Mouse (Mus musculus): ENCODE data around the gene Olfr1246. TPM values are rescaled to one million over a fixed set of nuclear protein-coding genes. Genes with fewer than 3 reads are reported as not detected.
"Not testable (repeated sequence)": the region's sequence is repeated elsewhere in the genome, so short reads cannot be mapped to it uniquely, and the experiment has no call there.

Gene Olfr1246
- total RNA-seq (2017), result not detected in 2 replicates

DNA sequence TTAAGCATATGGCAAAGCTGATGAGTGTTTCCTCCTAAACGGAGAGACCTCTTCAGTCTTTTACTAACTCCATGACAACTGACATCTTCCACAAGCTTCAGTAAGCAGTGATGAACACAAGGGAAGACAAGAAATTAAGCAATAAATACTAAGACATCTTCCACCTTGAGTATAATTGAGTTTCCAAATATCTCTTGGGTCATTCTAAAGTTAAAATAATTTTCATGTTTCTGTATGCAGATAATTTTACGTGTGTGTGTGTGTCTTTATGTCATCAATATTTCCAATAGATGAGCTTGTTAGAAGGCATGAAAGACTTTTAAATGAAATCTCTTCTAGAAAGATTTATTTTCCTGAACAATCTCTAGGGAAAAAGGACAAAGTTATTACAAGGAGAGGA lies at the start of gene Olfr1246:
Gene Olfr1246 (minus strand): TSS at position 101 of the 400 bp plus-strand sequence.
- no peak for ATAC-seq (replicated peaks in 1 of 2; ENCODE audit: insufficient read depth in 1 of 2, low FRiP score in 2 of 2, low TSS enrichment in 1 of 2, low read depth in 1 of 2, poor library complexity in 2 of 2, severe bottlenecking in 2 of 2)

GRCm38 (mm10) chr2:89634883-89635282 lies 41.9 kb upstream of the Olfr1246 start, which contains the start of gene Olfr1249:
Olfr1249 (minus strand) TSS chr2:89634983.
- no peak for ATAC-seq (replicated peaks in 1 of 2; ENCODE audit: insufficient read depth in 1 of 2, low FRiP score in 2 of 2, low TSS enrichment in 1 of 2, low read depth in 1 of 2, poor library complexity in 2 of 2, severe bottlenecking in 2 of 2)

DNA sequence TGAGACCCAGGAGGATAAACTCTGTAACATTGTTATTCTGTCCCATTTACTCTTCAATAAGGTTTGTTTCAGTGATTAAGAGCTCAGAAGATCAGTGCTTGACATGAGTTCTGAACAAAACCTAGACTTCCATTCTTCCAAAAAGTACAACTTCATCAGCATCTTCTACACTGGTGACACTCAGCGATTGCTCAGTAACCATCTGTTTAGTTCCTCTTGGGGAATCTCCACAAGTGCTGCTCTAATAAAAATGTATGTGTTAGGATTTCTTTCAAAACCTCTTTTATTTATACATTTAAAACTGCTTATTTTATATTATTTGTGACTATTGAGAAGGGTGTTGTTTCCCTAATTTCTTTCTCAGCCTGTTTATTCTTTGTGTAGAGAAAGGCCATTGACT lies 25.2 kb upstream of the Olfr1246 start, which contains the start of gene Olfr1248:
Gene Olfr1248 (minus strand): TSS at position 101 of the 400 bp plus-strand sequence.
- not testable (repeated sequence) for ATAC-seq (replicated peaks in 1 of 2; ENCODE audit: insufficient read depth in 1 of 2, low FRiP score in 2 of 2, low TSS enrichment in 1 of 2, low read depth in 1 of 2, poor library complexity in 2 of 2, severe bottlenecking in 2 of 2)

DNA sequence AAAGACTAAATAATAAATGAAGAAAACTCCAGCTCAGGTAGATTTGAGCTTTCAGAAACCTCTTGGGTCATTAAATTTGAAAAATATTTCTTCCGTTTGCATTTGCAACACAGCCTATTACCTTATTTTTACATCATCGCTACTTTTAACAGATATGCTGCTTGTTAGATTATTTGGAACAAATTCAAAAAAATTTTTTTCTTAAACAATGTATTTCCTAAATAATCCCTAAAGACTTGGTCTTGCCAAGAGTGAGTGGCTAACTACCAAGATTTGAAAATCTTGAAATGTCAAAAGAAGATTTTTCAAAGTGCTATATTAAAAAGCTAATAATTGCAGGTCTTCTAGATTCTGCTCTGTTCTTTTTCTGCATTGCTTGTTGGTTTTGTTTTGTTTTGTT lies 21.1 kb upstream of the Olfr1246 start, which contains the start of gene Olfr1247:
Gene Olfr1247 (minus strand): TSS at position 101 of the 400 bp plus-strand sequence.
- ATAC-seq (replicated peaks in 1 of 2; ENCODE audit: insufficient read depth in 1 of 2, low FRiP score in 2 of 2, low TSS enrichment in 1 of 2, low read depth in 1 of 2, poor library complexity in 2 of 2, severe bottlenecking in 2 of 2), result no peak

DNA sequence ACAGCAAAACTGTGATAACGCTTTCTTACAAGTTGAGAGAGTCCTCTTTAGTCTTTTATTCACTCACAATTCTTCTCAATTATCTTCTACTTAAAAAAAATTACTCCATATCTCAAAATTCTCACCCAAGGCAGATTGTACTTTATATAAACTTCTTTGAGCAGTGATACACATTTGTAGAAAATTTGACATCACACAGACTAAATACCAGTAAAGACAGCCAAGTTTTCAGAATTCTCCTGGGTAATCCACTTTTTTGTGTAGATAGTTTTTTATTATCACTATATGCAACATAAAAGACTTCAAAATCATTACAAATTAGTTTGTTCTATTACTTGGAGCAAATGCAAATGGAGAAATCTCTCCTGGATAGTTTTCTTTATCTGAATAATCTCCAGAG lies 14.6 kb downstream of the Olfr1246 start, which contains the start of gene Olfr1245:
Gene Olfr1245 (minus strand): TSS at position 101 of the 400 bp plus-strand sequence.
- ATAC-seq (replicated peaks in 1 of 2; ENCODE audit: insufficient read depth in 1 of 2, low FRiP score in 2 of 2, low TSS enrichment in 1 of 2, low read depth in 1 of 2, poor library complexity in 2 of 2, severe bottlenecking in 2 of 2), result no peak

DNA sequence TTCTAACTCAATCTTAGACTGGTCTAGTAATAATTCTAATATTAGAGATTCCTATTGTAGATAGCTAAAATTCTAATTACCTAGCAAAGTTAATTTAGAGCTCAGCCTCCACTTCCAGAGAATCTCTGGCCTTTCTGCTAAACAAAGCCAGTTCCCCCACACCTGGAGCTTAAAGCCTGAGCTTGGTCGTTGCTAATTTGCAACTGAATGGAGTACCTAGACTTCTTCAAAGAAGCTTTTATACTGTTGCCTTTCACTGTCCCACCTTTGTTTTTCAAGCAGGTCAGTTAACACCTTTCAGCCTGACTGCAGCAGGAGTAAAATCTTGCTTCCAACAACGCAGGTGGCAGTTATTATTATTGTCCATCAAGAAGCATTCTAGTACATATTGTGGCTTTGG lies 30.3 kb downstream of the Olfr1246 start:
- ATAC-seq (replicated peaks in 1 of 2; ENCODE audit: insufficient read depth in 1 of 2, low FRiP score in 2 of 2, low TSS enrichment in 1 of 2, low read depth in 1 of 2, poor library complexity in 2 of 2, severe bottlenecking in 2 of 2), result not testable (repeated sequence)

- no peak for ATAC-seq (replicated peaks in 1 of 2; ENCODE audit: insufficient read depth in 1 of 2, low FRiP score in 2 of 2, low TSS enrichment in 1 of 2, low read depth in 1 of 2, poor library complexity in 2 of 2, severe bottlenecking in 2 of 2)
These were observed 48.4 kb downstream of the Olfr1246 start for GRCm38 (mm10) chr2:89544516-89544915.

DNA sequence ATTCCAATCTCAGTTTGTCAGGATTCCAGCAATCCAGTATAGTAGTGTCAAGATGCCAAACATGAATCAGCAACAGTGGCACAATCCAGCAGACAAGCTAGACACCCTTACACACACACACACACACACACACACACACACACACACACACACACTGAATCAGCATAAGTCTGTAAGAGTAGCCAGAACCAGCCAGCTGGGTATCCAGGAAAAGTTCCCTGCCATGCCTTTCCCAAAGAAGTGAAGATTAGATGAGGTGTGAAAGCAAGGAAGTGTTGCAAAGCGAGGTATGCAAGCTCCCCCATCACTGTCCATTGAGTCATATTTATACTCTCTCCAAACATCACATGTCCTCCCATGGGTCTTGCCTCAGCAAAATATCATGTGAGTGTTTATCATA lies 53.0 kb downstream of the Olfr1246 start:
- no peak for ATAC-seq (replicated peaks in 1 of 2; ENCODE audit: insufficient read depth in 1 of 2, low FRiP score in 2 of 2, low TSS enrichment in 1 of 2, low read depth in 1 of 2, poor library complexity in 2 of 2, severe bottlenecking in 2 of 2)

Other genes starting within 250 kb of the Olfr1246 start
- not detected in 2 replicates for gene Olfr1234, start 228.3 kb downstream of the Olfr1246 start, total RNA-seq (2017)
- not detected in 2 replicates for gene Olfr1238, start 183.5 kb downstream of the Olfr1246 start, total RNA-seq (2017)
- not detected in 2 replicates for gene Olfr1239, start 172.8 kb downstream of the Olfr1246 start, total RNA-seq (2017)
- not detected in 2 replicates for gene Olfr1240, start 150.2 kb downstream of the Olfr1246 start, total RNA-seq (2017)
- not detected in 2 replicates for gene Olfr1241, start 106.0 kb downstream of the Olfr1246 start, total RNA-seq (2017)
- gene Olfr1242, start 94.8 kb downstream of the Olfr1246 start, total RNA-seq (2017), result not detected in 2 replicates
- not detected in 2 replicates for gene Olfr1243, start 61.7 kb downstream of the Olfr1246 start, total RNA-seq (2017)
- gene Olfr1245, start 14.7 kb downstream of the Olfr1246 start, total RNA-seq (2017), result not detected in 2 replicates
- not detected in 2 replicates for gene Olfr1247, start 21.0 kb upstream of the Olfr1246 start, total RNA-seq (2017)
- not detected in 2 replicates for gene Olfr1248, start 25.1 kb upstream of the Olfr1246 start, total RNA-seq (2017)
- not detected in 2 replicates for gene Olfr1249, start 41.8 kb upstream of the Olfr1246 start, total RNA-seq (2017)
- gene Olfr1250, start 68.3 kb upstream of the Olfr1246 start, total RNA-seq (2017), result not detected in 2 replicates
- not detected in 2 replicates for gene Olfr1251, start 78.8 kb upstream of the Olfr1246 start, total RNA-seq (2017)
- gene Olfr1252, start 131.9 kb upstream of the Olfr1246 start, total RNA-seq (2017), result not detected in 2 replicates
- gene Olfr1253, start 163.9 kb upstream of the Olfr1246 start, total RNA-seq (2017), result not detected in 2 replicates
- not detected in 2 replicates for gene Olfr1254, start 200.5 kb upstream of the Olfr1246 start, total RNA-seq (2017)
- not detected in 2 replicates for gene Olfr1255, start 218.9 kb upstream of the Olfr1246 start, total RNA-seq (2017)
- gene Olfr1256, start 248.4 kb upstream of the Olfr1246 start, total RNA-seq (2017), result 0.06 TPM in 1 of 2 replicates, not detected in the other

Data from hematopoietic stem cell, adult 5-6 weeks (primary cell).